Mouse (Mus musculus) layer of hippocampus, adult 8-10 months (tissue): Measurements from ENCODE around the gene Aak1. TPM values are rescaled to one million over a fixed set of nuclear protein-coding genes. Genes with fewer than 3 reads are reported as not detected.
A peak's percentile ranks its signal among the peaks of the same experiment; 100 is the strongest.

Experiments
- DNase-seq, 2 experiments: peaks; one replicate each; pipeline ENCODE4 v3.0.0; 2022; ENCODE audit warnings: low spot score in 2 of 2
- total RNA-seq, 4 experiments: library from RNA; stranded (reverse); gene quantifications; 2 replicates each; pipeline ENCODE4 v1.2.4; 2022

Aak1 gene
- total RNA-seq = 100 to 1,000 TPM; 392 to 484 (median 448) TPM

DNA sequence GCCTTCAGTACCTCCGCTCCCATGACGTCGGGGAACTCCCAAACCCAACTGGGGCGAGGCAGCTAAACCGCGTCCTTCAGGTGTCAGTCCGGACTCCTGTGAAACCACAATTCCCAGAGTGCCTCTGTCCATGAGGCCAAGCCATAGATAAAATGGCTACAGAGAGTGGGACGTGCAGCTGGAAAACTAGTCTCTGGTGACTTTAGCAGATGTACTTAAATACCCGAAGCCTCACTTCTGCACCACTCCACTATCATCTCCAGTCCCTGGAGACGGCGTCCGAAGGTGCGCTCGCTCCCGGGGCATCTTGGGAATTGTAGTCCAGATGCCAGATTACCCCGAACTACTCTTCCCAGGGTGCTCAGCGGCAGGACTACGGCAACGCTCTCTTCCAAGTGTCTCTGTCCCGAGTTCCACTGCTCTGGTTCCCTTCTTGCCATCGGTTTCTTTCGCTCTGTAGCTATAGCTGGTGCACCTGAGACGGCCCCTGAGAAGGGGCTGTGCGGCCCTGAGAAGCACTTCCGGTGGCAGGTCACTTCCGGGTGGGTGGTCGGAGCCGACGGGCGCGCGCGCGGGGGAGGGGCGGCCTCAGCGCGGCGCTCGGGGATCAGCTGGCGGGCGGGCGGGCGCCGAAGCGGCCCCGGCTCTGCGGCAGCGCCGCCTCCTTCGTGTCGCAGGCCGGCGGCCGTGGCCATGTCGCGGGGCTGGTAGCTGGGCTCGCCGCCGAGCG is at the start of gene Aak1:
Aak1 (plus strand) TSS at position 603 of the 730 bp plus-strand sequence.
- DNase-seq = peak; percentile 87 to 92

DNA sequence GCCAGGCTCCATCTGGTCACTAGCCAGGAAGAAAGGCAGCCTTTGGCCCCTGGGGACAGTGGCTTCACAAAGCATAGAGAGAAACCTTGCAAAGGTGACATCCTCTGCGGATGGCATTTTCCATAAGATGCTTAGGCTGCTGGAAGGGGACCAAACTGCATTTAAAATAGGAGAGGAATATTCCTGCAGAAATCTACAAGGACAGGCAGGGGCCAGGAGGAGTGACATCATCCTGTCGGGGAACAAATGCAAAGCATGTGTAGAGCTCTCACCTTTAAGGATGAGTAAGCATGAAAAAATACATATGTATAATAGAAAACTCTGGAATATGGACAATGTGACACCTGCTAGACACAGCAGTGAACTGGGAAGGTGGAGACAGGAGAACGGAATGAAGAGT is 48.9 kb upstream of the Aak1 start:
- DNase-seq = no peak

- DNase-seq = no peak
Measured at GRCm38 (mm10) chr6:86801431-86801830, 47.9 kb upstream of the Aak1 start.

DNA sequence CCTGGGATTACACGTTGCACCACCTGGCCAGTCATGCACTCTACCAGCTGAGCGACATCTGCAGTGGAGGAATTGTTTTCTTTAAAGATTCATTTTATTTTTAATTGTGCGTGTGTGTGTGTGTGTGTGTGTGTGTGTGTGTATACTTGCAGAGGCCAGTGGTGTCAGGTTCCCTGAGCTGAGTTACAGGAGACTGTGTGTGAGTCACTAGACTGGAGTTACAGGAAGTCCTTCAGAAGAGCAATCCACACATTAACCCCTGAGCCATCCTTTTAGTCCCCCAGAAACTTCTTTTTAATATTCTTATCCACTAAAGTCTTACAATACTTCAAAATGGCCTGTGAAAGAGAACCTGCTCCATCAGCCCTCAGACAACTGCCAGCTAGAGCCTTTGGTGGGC is 44.7 kb upstream of the Aak1 start:
- no peak for DNase-seq

DNA sequence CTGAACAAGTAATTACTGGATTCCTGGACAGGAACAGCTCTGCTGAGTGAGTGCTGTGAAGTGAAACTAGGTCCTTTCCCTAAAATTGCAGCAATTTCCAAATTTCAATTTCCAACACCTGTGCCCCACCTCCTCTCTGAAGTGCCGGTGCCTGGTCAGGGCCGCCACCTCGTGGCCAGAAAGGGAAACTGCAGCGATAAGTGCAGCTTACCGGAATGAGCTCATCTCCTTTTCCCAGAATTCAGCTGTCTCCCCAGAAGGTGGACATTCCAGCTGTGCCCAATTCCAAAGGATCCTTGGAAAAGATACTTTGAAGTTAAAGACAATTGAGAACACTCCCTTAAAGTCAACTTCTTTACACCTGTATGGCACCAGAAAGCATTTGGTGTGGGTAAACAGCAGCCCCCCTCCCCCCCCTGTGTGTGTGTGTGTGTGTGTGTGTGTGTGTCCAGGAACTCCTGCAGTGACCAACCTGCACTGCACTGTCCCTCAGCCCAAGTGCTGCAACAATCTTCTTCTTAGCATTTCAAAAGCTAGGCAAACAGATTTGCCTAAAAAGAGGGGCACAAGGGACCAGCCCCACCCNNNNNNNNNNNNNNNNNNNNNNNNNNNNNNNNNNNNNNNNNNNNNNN is 42.7 kb upstream of the Aak1 start:
- DNase-seq = peak; percentile 65 to 77

DNA sequence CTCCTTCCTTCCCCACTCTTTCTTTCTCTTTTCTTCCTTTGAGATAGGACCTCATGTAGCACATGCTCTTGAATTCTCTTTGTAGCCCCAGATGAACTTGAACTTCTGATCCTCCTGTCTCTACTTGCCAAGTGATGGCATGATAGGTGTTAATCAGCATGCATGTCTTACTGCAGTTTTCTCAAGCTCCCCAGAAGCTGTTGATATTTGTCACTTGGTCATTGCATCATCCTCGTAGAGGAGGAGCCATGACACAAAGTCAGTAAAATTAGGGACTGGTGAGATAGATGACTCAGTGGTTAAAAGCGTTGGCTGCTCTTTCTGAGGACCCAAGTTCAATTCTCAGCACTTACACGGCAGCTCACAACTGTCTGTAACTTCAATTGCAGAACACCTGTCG is 36.4 kb upstream of the Aak1 start:
- no peak for DNase-seq

GRCm38 (mm10) chr6:86813341-86813740 is 36.0 kb upstream of the Aak1 start:
- peak in 1 of 2 experiments; percentile 60 for DNase-seq

- no peak for DNase-seq
Measured at GRCm38 (mm10) chr6:86814926-86815325, 34.4 kb upstream of the Aak1 start.

- no peak for DNase-seq
Measured at GRCm38 (mm10) chr6:86815436-86815835, 33.9 kb upstream of the Aak1 start.

DNA sequence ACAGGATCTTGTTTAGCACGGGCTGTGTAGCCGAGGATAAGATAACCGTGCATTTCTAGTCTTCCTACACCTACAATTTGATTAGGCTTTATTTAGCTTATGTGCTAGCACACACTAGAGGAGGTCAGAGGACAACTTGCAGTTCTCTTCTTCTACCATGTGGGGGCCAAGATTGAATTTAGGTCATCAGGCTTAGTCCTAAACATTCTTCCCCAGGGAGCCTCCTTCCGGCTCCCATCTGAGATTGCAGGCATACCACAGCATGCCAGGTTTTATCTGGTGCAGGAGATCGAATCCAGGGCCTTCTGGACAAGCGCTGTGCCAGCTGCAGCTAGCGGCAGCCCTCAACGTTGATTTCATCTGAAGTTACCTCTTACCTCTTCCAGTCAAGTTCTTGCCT is 32.7 kb upstream of the Aak1 start:
- DNase-seq = no peak

GRCm38 (mm10) chr6:86818914-86819313 is 30.4 kb upstream of the Aak1 start:
- no peak for DNase-seq

DNA sequence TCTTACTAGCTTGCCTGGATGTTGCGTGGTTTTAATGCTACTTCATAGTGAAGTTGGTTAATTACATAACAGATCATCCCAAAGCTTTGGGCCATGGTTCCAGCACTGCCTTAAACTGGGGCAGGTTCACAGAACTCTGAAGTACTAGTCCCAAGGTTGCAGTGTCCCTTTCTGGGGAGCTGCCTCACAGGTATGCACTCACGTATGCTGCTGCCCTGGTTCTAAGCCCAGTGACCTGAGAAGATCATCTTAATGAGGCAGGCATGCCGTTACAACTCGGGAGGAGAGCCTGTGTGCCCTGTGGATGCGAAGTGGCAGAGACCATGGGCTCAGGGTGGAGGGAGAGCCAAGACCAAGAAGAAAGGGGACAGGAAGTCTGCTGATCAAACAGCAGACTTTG is 29.4 kb upstream of the Aak1 start:
- no peak for DNase-seq

DNA sequence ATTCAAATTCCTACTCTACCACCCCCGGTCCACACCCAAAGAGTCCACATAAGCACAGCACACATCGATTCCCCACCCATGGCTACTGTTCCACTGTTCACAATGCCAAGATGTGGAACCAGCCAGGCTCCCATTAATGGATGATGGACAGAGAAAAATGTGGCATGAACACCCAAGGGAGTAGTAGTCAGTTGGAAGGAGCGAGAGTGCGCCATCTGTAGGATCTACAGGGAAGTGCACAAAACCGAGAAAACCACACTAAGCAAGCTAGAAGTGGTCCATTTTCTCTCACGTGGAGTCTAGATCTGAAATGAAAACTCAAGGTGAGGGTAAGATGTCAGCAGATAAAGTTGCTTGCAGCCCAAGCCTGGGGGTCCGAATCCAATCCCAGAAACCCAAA is 28.6 kb upstream of the Aak1 start:
- no peak for DNase-seq

GRCm38 (mm10) chr6:86822285-86823050 is 26.8 kb upstream of the Aak1 start:
- DNase-seq = peak; percentile 81 to 84

DNA sequence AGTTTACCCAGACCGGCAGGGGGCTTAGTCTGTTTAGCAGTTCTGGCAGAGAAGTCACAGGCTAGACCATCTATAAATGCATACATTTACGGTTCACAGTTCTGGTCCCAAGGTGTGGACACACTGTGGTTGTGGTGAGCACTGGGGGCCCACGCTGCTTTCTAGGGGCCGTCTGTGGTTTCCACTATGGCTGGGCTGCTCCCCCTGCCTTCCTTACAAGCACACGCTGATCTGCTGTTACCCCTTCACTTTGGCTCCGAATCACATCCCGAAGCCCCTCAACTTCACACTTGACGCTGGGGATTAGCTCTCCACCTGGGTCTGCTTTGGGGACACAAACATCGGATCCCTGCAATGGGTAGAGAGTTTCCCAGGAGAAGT is 26.3 kb upstream of the Aak1 start:
- DNase-seq = no peak

DNA sequence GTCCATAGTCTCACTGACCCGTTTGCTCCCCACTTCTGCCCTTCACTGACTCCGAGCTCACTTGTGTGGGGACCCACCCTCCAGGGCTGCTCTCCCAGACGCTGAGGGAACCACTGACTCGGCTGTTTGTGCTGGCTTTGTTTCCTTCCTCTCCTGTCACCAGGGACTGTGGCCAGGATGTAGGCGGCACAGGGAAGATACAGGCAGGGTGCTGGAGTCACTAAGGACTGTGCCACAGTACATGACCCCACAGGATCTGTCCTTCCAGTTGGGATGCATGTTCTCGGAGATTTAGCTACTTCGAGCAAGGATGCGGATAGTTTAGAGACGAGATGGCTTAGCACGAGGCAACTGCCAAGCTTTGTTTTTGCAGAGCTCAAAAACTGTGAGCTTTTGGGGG is 25.5 kb upstream of the Aak1 start:
- no peak for DNase-seq

DNA sequence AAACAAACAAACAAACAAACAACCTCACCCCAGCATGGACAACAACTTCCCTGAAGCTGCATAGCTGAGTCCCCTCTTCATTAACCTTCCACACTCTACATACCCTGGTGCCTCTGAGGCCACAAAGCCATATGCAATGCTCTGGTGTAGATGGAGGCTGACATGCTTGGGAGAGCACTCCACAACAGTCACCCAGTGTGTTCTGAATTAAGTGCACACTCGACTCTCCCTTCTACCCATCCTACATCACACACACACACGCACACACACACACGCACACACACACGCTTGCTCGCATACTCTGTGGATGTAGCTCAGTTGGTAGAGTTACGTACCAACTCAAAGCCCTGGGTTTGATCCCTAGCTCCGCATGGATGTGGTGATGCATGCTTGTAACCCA is 24.9 kb upstream of the Aak1 start:
- DNase-seq = no peak

GRCm38 (mm10) chr6:86827432-86827831 is 21.9 kb upstream of the Aak1 start:
- no peak for DNase-seq

DNA sequence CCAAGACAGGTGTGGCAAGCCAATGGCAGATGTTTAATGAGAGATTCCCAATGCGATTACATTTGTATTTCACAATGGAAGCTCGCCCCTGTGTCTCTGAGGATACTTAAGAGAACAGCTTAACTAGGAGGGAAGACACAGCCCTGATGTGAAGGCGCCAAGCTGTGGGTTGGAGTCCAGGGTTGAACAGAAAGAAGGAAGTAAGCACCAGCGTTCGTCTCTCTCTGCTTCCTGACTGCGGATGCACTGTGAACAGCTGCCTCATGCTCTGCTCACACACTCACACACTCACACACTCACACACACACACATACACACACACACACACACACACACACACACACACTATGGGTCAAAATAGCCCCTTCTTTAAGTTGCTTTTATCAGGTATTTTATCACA is 19.5 kb upstream of the Aak1 start:
- no peak for DNase-seq

- no peak for DNase-seq
Measured at GRCm38 (mm10) chr6:86830738-86831500, 18.4 kb upstream of the Aak1 start.

DNA sequence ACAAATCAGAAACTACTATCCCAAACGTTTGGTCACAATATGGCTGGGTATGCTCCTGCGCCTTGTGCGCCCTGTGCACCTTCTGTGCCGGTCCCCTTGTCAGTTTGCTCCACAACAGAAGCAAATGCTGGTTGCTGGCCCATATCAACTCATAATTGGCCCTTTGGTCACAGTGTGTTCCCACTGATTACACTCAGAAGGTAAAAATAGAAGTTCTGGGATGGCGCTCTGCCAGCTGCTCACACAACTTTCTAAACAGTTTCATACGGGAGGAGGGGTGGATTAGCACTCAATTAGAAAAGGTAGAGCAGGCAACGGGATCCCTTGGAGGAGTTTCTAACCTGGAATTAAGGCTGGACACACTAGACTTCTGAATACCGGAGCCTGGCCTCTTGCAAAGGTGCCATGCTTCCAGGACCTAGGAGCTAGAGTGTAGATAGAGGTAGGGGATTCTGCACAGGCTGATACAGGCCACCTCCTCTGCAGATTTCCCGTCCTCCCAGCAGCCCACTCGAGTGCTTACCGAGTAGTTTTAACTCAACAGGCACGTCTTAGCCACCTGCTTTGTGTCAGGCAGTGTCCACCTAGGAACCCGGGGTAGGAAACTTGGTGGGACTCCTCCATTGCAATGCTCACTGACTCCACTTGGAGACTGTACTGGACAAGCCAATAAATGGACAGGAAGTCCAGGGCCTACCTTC is 16.4 kb upstream of the Aak1 start:
- DNase-seq = no peak
